Mouse (Mus musculus) urinary bladder, adult 18-20 months (tissue): ENCODE results near the gene Irak4.

Source experiments
- DNase-seq, 2 experiments: peaks; one replicate each; pipeline ENCODE4 v3.0.0; 2022; ENCODE audit warnings: low spot score in 2 of 2, mixed read lengths in 2 of 2

Gene Irak4

GRCm38 (mm10) chr15:94620909-94621308 lies 77.5 kb downstream of the Irak4 start:
- DNase-seq, result no peak

- DNase-seq, result no peak
Measured at GRCm38 (mm10) chr15:94628463-94628829, 85.0 kb downstream of the Irak4 start.

GRCm38 (mm10) chr15:94628830-94629601 lies 85.6 kb downstream of the Irak4 start, which contains the start of gene Tmem117:
Gene Tmem117, plus strand, starts transcription at chr15:94629232.
- DNase-seq, result peak; percentile 40 to 43

- no peak for DNase-seq
Measured at GRCm38 (mm10) chr15:94630553-94630952, 87.1 kb downstream of the Irak4 start.
